Mouse (Mus musculus) gastrocnemius, postnatal 36 days (tissue): ENCODE results near the gene Cited2. TPM values are rescaled to one million over a fixed set of nuclear protein-coding genes. Genes with fewer than 3 reads are reported as not detected.

Experiments used
- DNase-seq, 2 experiments: peaks; one replicate each; pipeline ENCODE4 v3.0.0; 2022
- intact Hi-C: fragments of 180-260 bp; cut with DNase I; formaldehyde crosslinking; loops from one replicate; pipeline ENCODE4 v1.15.1; 2025
- long read RNA-seq, 2 experiments: library from polyadenylated mRNA; stranded (forward); transcript quantifications; one replicate each; pipeline ENCODE4 v2.0.0; 2021
- total RNA-seq, 2 experiments: library from RNA; stranded (reverse); gene quantifications; 2 replicates each; pipeline ENCODE4 v1.2.3; 2021

Gene Cited2
- total RNA-seq: 10 to 100 TPM; 45.9 to 51.3 TPM
- long read RNA-seq, experiment 1, transcript Cited2-201 (2 exons, 1,979 nt): major isoform, 28 of 38 reads
- long read RNA-seq, experiment 1, transcript Cited2-203 (1 exons, 2,411 nt): minor isoform, 10 of 38 reads
- long read RNA-seq, experiment 1, partial matches to known transcripts: 0 of 38 reads
- long read RNA-seq, experiment 1, other reads (novel, unspliced or antisense): 0 of 38 reads
- long read RNA-seq, experiment 2, transcript Cited2-203 (1 exons, 2,411 nt): minor isoform, 11 of 35 reads
- long read RNA-seq, experiment 2, transcript Cited2-201 (2 exons, 1,979 nt): major isoform, 24 of 35 reads
- long read RNA-seq, experiment 2, partial matches to known transcripts: 0 of 35 reads
- long read RNA-seq, experiment 2, other reads (novel, unspliced or antisense): 0 of 35 reads

GRCm38 (mm10) chr10:17722653-17723410 is at the start of gene Cited2:
TSS of gene Cited2 (plus strand) at chr10:17723218.
- DNase-seq: peak; percentile 96 to 100
- intact Hi-C loops: loop anchor here (5.0 to 10.0 kb wide), 4 partner anchors 201 to 1168 kb away; no protein-coding TSS in a partner anchor

- DNase-seq: no peak
- intact Hi-C loops: no loop called here
These were observed 48.6 kb upstream of the Cited2 start for GRCm38 (mm10) chr10:17674454-17674853.

GRCm38 (mm10) chr10:17674869-17675268 is 48.1 kb upstream of the Cited2 start:
- intact Hi-C loops: no loop called here
- no peak for DNase-seq

GRCm38 (mm10) chr10:17676464-17676863 is 46.6 kb upstream of the Cited2 start:
- intact Hi-C loops: no loop called here
- no peak for DNase-seq

GRCm38 (mm10) chr10:17677308-17677707 is 45.7 kb upstream of the Cited2 start:
- intact Hi-C loops: no loop called here
- no peak for DNase-seq

- intact Hi-C loops: no loop called here
- no peak for DNase-seq
These were observed 42.3 kb upstream of the Cited2 start for GRCm38 (mm10) chr10:17680432-17681382.

- intact Hi-C loops: no loop called here
- no peak for DNase-seq
These were observed 41.6 kb upstream of the Cited2 start for GRCm38 (mm10) chr10:17681386-17681785.

GRCm38 (mm10) chr10:17683852-17684428 is 39.1 kb upstream of the Cited2 start:
- intact Hi-C loops: no loop called here
- no peak for DNase-seq

- intact Hi-C loops: no loop called here
- DNase-seq: no peak
These were observed 33.2 kb upstream of the Cited2 start for GRCm38 (mm10) chr10:17689806-17690205.

- DNase-seq: no peak
- intact Hi-C loops: no loop called here
These were observed 31.3 kb upstream of the Cited2 start for GRCm38 (mm10) chr10:17691709-17692108.

- no peak for DNase-seq
- intact Hi-C loops: no loop called here
These were observed 27.2 kb upstream of the Cited2 start for GRCm38 (mm10) chr10:17695801-17696200.

- DNase-seq: no peak
- intact Hi-C loops: no loop called here
These were observed 25.4 kb upstream of the Cited2 start for GRCm38 (mm10) chr10:17697376-17698265.

GRCm38 (mm10) chr10:17705466-17705973 is 17.5 kb upstream of the Cited2 start:
- DNase-seq: no peak
- intact Hi-C loops: no loop called here

GRCm38 (mm10) chr10:17710753-17711152 is 12.3 kb upstream of the Cited2 start:
- no peak for DNase-seq
- intact Hi-C loops: no loop called here

GRCm38 (mm10) chr10:17719009-17719570 is 3.9 kb upstream of the Cited2 start:
- DNase-seq: no peak
- intact Hi-C loops: no loop called here

- no peak for DNase-seq
- intact Hi-C loops: loop anchor here (5.0 to 10.0 kb wide), 4 partner anchors 197 to 1165 kb away; no protein-coding TSS in a partner anchor
These were observed 3.4 kb upstream of the Cited2 start for GRCm38 (mm10) chr10:17719646-17720045.

- intact Hi-C loops: loop anchor here (5.0 to 10.0 kb wide), 4 partner anchors 199 to 1166 kb away; no protein-coding TSS in a partner anchor
- DNase-seq: no peak
These were observed 2.0 kb upstream of the Cited2 start for GRCm38 (mm10) chr10:17720891-17721601.
